Mouse (Mus musculus): ENCODE data around the gene Slc22a5.

Slc22a5 gene

DNA sequence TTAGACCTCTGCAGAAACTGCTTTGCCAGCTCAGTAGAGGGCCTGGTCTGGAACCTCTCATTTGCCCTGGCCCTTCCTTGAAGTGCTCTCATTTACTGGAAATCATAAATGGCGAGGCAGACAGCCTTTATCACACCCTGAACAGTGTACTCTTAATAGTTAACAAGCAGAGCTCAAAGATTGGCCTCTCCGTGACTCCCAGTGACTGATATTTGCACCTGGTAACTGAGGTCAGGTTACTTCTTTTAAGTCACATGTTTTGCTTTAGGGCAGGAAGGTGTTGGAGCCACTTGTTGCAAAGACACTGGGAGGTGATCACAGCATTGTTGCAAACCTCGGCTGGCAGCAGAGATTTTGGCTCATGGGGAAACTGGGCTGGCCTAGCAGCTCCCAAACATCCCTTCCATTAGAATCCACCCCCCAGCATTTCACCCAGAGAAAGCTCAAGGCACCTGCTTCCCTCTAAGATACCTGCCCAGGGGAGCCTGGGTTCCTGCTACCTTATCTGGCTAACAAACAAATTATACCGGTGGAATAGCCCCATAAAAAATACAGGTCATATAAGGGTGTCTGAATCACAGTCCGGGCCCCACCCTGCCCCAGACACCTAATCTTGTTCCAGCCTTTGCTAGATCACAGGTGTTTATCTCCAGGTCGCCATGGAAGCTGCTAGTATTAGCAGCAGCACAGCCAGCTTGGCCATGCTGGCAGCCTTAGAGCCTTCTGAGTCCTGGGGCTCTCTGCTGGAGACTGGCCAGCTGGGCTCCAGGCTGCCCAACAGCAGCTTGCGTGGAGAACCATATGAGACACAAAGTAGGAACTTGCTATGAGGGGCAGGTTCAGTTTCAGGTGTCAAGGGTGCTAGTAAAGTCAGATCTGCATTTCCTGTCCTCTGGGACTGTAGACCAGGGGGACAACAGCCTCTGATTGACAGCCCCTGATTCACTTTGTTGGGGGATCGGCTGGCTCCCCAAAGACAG lies 51.5 kb downstream of the Slc22a5 start:
- no peak for DNase-seq

DNA sequence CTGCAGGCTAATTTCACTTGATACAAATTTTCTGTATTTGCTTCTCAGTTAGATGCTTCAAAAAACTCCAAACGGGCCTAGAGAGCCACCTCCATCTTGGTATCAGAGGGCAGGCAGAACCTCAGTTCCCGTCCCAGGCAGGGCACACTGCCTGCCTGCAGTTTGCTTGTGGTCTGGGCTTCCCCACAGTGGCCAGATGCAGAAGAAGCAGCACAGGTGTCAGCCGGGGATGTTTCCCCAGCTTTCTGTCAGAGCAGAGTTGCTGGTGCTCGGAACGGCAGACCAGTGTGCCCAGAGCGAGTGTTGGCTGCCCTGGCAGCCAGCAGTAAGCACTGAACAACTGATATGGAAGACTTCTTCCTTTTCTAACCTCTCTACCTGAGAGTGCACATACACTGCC lies 52.3 kb downstream of the Slc22a5 start:
- peak; percentile 74 for DNase-seq

DNA sequence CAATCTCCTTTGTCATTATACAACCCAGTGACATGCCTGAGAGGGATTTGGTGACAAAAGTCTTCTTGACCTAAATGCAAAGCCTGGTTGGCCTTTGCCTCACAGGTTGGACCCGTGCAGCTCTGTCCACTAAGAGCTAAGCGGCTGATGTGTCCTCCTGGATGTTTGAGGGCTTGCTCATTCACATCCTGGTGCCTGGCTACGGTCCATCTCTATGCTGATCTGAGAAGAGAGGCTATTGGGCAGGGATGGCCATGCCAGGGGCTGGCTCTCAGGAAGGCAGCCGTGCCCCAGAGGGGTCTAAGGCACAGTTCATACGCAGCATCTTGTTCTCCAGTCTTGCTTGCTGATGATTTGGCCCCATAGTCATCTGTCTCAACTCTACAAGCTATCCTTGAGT lies 53.7 kb downstream of the Slc22a5 start:
- DNase-seq, result no peak

DNA sequence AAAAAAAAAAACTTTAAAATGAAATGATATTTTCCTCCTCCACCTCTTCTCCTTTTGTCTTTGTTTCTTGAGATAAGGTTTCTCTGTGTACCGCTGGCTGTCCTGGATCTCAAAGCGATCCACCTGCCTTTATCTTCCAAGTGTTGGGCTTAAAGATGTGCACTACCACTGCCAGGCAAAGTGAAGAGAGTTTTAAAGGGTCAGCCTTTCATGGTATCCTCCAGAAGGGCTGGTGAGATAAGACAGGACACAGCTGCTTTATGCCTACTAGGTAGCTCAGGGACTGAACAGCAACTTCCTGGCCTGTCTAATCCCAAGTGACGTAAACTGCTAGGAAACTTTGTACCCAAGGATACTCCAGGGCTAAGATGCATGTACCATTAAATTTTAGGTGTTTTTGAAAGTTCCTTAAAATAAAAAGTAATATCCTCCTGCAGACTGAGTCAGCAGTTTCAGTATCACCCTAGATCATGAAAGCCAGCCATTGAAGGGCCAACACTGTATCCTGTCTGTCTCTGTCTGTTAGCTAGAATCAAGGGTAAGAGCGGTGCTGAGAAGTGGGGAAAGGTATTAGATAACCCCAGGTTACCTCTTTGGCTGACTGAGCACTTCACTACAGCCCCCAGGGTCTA lies 56.0 kb downstream of the Slc22a5 start:
- no peak for DNase-seq

DNA sequence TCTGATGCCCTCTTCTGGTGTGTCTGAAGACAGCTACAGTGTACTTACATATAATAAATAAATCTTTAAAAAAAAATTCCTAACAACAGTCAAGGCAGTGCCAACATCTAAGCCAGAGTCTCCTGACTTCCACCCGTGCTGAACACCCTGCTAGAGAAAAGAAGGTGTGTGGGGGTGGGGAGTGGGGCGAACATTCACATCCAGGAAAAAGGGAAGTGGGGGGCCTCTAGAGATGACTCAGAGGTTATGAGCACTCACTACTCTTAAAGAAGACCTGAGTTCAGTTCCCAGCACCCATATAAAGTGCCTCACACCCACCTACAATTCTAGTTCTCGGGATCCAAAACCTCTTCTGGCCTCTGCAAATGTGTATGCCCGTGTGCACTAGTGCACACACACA lies 66.1 kb downstream of the Slc22a5 start:
- DNase-seq, result no peak

DNA sequence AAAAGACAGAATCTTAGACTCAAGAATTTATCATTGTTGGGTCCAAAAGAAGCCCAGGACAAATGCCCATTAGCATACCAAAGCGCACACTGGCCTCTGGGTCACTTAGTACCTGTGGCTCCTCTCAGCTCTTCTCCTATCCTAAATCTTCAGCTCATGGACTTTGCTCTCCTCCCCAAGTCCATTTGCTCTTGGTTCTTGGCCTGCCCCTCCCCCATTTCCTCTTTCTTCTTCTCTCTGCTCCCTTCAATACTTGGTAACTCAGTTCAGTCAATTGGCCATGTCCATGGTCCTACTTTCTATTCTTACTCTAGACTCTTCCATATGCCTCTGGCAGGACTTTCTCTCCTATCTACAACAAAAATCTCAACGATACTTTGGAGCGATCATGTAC lies 69.5 kb downstream of the Slc22a5 start:
- no peak for DNase-seq

DNA sequence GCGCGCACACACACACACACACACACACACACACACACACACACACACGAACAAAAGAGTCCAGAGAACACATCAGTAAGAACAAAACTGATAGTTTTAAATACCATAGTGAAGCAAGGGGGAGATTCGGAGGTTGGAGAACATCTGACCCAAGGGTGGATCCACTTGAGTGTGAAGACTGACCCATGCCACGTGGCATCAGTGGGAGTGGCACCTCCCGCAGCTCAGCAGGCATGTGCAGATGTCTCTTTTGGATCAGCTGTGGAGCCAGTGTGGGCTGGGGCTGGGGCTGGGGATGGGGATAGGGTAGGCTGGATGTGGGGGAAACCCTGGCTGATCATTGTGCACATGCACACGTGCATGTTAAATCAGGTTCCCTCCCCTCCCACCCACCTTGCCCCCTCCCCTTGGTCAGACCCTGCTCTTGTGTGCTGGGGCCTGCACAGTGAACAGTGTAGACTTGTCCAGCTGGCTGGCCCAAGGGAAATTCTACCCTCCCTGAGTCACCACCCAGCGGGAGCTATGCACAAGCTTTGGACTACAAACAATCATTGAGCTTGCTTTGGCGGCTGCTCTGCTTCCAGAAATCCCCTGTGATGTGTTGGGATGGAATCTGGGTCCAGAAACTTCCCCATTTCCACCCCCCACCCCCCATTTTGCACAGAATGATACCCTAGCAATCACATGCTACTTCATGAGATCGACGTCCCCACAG lies 70.1 kb downstream of the Slc22a5 start:
- DNase-seq, result no peak

DNA sequence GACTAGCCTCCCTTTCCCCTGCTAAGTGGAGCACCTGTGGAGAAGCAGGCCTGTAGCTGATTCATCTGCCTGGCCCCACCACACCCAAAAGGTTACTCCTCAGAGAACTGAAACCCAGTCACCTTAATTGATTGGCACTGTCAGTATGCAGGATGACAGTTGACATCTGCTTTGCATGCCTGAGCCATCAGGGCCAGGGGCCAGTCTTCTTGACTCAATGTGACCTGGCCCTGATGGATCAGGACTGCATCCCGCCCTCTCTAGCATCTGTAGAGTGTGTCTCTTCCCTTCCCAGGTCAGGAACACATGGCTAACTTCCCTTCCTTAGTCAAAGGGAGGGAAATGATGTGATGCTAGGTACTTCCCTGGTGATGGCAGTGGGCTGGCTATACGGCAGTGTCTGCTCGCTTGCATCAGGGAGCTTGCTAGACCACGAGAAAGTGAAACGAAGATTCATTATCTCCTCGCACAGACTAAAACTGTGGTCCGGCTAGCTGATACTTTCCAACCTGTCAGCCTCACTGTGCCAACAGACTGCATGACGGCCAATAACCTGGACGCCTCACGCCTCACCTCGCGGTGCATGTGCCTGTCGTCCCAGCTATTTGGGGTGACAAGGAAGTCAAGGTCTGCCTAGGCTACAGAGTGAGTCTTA lies 70.8 kb downstream of the Slc22a5 start:
- DNase-seq, result no peak

DNA sequence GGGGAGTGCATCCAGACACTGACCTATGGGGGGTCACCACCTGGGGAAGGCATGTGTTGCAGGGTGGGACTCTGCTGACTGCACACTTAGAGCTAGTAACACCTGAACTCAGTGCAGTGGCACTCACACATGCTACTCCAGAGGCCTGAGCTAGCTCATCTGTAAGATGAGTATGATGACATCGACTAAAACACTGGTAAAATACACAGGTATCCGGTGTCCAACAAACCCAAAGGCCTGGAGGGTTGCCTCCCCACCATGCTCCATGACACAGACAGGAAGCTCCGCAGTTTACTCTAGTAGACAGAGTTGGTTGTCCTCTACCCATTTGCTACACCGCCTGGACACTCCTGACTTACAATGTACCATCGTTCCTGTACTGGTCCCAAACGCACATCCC lies 71.9 kb downstream of the Slc22a5 start:
- DNase-seq, result no peak

DNA sequence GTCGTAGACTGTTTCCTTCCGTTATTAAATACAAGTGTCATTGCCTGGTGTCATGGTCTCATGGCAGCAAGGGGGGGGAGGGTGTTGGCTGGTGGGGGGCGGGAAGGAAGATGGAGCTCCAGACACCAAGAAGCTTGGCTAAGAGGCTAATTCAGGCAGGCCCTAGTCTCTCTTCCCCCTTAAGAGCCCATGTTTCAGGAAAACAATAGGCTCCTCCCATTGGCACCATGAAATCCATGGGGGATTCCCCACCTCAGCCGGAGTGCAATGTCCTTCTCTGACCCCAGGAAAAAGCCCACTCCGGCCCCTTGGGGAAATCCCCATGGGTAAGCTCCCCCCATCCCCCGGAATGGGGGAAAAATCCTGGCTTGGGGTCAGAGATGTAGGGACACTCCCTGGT lies 72.7 kb downstream of the Slc22a5 start:
- no peak for DNase-seq

DNA sequence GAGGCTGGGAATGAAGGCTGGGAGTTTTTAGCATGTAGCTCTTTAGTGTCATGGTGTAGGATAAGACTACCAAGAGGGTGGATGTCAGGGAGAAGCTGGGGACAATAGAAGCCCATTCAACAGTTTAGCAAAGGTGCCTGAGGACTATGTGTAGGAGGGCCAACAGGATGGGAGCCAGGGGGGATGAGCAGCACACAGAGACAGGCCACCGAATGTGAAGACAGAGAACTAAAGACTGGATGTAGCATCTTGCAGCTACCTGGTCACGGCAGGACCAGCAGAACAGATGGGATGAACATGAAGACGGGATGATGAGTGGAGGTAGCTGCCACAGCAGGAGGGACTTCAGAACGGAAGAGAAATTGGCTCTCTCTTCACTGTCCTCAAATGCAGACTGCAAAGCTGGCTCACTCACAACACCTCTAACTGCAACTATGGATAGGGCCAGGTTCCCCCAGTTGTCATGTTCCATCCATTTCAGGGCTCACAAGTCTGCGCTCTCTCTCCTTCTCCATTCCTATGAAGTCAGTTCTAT lies 74.6 kb downstream of the Slc22a5 start:
- no peak for DNase-seq

DNA sequence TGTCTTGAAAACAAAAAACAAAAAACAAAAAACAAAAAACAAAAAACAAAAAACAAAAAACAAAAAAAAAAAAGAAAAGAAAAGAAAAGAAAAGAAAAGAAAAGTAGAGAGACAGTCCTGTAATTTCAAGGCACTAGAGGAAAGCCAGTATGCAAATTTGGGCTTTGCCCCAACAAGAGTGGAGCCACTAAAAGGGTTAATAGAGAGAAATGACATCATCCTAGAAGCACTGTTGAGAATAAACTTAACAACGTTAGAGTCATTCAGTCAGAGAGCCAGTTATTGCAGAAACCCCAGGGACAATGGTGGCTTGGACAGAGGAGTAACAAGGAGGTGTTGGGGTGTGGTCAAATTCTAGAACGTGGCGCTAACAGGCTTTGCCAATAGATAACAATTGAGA lies 76.7 kb downstream of the Slc22a5 start:
- DNase-seq, result no peak

Data from thymus, postnatal 25 days (tissue).